Mouse (Mus musculus) hindbrain, embryonic 11.5 days (tissue): ENCODE measurements at regions not wholly inside any gene's neighbourhood (a gene's known extent, or its start where the extent isn't known, plus 50 kb on each side); places are given as distances from the start of the nearest gene placed in this dataset.
A peak's percentile ranks its signal among the peaks of the same experiment; 100 is the strongest.

Experiments
- ATAC-seq: fragments of 200-750 bp; cut with Nextera tagmentation; 2 replicates; pipeline ENCODE4 v1.8.0; 2017; ENCODE audit warnings: mild to moderate bottlenecking, moderate TSS enrichment, moderate library complexity; ENCODE audit not compliant: low FRiP score
- DNase-seq: peaks from one replicate; pipeline ENCODE4 v3.0.0-alpha.2; 2015; ENCODE audit warnings: low spot score
- H3K27ac ChIP-seq: fragments of 300-500 bp; sonication (generic); 2 replicates; pipeline ENCODE4 v1.5.1; 2014; ENCODE audit warnings: mild to moderate bottlenecking, low read depth, low read length
- H3K27me3 ChIP-seq: fragments of 300-500 bp; sonication (generic); 2 replicates; pipeline ENCODE4 v1.6.1; 2014; ENCODE audit warnings: mild to moderate bottlenecking, low read length, moderate library complexity, mixed read lengths; ENCODE audit not compliant: control insufficient read depth, insufficient read depth
- H3K36me3 ChIP-seq: fragments of 300-500 bp; sonication (generic); 2 replicates; pipeline ENCODE4 v1.6.1; 2014; ENCODE audit warnings: mild to moderate bottlenecking, low read length, moderate library complexity, mixed read lengths; ENCODE audit not compliant: control insufficient read depth, insufficient read depth
- H3K4me1 ChIP-seq: fragments of 300-500 bp; sonication (generic); replicated peaks from 2 replicates; pipeline ENCODE4 v1.6.1; 2014; ENCODE audit warnings: low read length, mixed read lengths; ENCODE audit not compliant: control insufficient read depth, insufficient read depth
- H3K4me2 ChIP-seq: fragments of 300-500 bp; sonication (generic); replicated peaks from 2 replicates; pipeline ENCODE4 v1.6.1; 2014; ENCODE audit warnings: mild to moderate bottlenecking, low read depth, low read length
- H3K4me3 ChIP-seq: fragments of 300-500 bp; sonication (generic); 2 replicates; pipeline ENCODE4 v1.5.1; 2014; ENCODE audit warnings: low read depth, low read length
- H3K9ac ChIP-seq: fragments of 300-500 bp; sonication (generic); 2 replicates; pipeline ENCODE4 v1.6.1; 2014; ENCODE audit warnings: low read depth, low read length
- H3K9me3 ChIP-seq: fragments of 300-500 bp; sonication (generic); 2 replicates; pipeline ENCODE4 v1.6.1; 2016; ENCODE audit warnings: low read length; ENCODE audit not compliant: control insufficient read depth
- WGBS: fragments of 180-500 bp; shearing (Covaris S2); extraction: QIAGEN DNeasy Blood & Tissue Kit; methylation state at CpG from one replicate; pipeline ENCODE4 v1.1.7; 2014; 5-methylcytosine and 5-hydroxymethylcytosine counted together

DNA sequence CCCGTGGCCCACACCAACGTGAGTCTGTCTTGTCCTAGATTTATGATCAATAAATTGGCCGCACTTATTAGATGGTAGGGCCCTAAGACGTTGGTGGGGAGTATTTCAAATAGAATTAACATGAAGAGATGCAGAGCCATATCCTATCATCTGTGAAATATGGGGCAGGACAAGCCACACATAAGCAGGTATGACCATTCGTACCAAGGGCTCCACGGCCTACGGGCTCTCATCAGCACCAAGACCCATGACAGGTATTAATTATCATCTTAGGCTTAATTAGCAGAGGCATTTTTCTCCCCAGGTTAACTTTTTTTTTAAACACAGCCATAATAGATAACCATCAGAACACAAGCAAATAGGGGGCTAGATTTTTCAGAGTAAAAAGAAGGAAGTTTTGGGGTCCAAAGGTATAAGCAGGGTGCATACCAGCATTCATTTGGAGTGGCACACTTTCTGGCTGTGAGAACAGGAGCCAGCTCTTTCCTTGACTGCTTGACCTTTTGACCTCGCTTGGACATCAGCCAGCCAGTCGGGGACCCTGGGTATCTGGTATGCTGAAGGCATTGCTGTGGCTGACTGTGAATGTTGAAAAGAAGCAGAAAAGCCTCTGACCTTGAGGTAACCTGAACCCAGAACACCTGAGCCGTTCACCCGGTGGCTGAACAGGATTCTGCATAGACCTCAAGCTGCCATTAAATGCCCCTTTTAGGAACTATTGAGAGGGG is 185.8 kb downstream of the Snx10 start:
- Histone ChIP-seq H3K4me1 (peaks cover 4% of the 10 kb centered on the region; the same call in 1 of the 2 replicates), H3K27me3 (no peaks in the 10 kb centered on the region), H3K4me2 (no peak overlapping the region), H3K27ac (no peak overlapping the region), H3K36me3 (no peaks in the 10 kb centered on the region), H3K9ac (no peak overlapping the region), H3K4me3 (no peak overlapping the region), H3K9me3 (no peaks in the 10 kb centered on the region)
- ATAC-seq (no peak), DNase-seq (no peak)
- WGBS, result 45% methylated on average over 11 of the region's 11 CpGs

DNA sequence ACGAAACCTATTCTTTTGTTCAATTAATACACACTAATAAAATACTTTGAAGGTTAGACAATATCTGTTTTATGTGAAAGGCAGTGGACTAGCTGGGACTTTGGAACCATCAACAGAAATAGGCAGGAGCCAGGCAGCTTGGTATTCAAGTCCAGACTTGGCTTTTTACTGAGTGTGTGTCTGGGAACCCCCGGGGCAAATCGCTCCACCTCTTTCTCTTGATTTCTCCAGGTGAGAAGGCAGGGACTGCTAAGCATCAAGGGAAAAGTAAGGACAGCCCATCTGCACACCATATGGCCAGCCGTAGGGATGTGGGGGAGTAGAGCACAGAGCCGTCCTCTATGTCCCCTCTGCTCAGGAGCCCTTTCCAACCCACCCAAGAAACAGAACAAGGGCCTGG is 186.5 kb downstream of the Snx10 start:
- no peak for ATAC-seq
- no peak for DNase-seq
- 81% methylated on average over 5 of the region's 5 CpGs for WGBS
- no peaks in the 10 kb centered on the region for H3K9me3 ChIP-seq
- H3K4me2 ChIP-seq, result no peak overlapping the region
- H3K27ac ChIP-seq, result no peak overlapping the region
- no peak overlapping the region for H3K4me3 ChIP-seq
- no peak overlapping the region for H3K9ac ChIP-seq
- no peaks in the 10 kb centered on the region for H3K36me3 ChIP-seq
- peaks cover 5% of the 10 kb centered on the region for H3K4me1 ChIP-seq
- no peaks in the 10 kb centered on the region for H3K27me3 ChIP-seq

DNA sequence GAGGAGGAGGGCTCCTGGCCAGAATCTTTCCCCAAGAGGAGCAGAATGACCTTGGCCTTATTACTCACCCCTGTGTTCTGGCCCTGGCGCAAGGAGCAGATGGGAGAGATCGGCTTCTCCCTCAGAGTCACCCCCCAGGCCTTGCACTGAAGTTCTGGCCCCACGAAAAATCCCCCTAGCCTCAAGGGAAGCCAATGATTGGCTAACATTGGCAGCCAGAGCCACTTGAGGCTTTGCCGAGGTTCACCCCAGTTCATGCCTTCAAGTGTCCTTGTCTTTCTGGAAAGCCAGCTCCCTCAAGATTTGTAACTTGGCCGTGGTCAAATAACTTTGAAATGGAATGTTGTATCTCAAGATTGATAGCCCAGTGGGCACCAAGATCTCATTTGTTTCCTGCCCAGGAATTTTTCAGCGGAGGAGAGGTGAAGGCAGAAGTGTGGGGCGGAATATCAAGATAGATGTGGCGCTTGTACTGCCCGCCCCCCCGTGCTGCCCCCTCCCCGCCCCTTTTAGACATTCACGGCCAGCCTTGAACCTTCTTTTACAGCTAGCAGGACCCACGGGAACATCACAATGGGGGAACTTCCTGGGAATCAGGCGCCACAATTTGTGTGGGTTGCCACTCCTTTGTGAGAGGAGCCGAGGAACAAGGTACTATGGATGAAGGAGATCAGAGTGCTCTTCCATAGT is 187.4 kb downstream of the Snx10 start:
- DNase-seq (no peak), ATAC-seq (no peak)
- H3K9ac ChIP-seq, result no peak overlapping the region
- no peak overlapping the region for H3K4me3 ChIP-seq
- no peaks in the 10 kb centered on the region for H3K27me3 ChIP-seq
- peaks cover 6% of the 10 kb centered on the region for H3K4me1 ChIP-seq
- no peaks in the 10 kb centered on the region for H3K9me3 ChIP-seq
- no peak overlapping the region for H3K4me2 ChIP-seq
- no peak overlapping the region for H3K27ac ChIP-seq
- H3K36me3 ChIP-seq, result no peaks in the 10 kb centered on the region
- 85% methylated on average over 15 of the region's 15 CpGs for WGBS

DNA sequence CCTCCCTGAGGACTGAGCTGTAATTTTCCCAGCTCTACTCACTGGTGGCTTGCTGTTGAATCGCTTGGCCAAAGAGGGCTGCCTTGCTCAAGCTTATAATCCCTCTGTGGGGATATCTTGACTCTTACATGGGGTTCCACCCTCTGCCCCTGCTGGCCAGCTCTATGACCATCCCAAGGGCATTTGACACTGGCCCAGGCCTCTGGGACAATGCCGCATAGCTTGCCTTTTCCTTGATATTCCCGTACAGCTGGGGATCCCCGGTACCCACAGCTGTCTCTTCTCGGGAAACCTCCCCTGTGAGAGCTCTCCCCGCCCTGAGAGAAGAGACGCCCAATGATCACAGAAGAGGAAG is 187.9 kb downstream of the Snx10 start:
- WGBS, result 79% methylated on average over 7 of the region's 7 CpGs
- no peak overlapping the region for H3K27ac ChIP-seq

DNA sequence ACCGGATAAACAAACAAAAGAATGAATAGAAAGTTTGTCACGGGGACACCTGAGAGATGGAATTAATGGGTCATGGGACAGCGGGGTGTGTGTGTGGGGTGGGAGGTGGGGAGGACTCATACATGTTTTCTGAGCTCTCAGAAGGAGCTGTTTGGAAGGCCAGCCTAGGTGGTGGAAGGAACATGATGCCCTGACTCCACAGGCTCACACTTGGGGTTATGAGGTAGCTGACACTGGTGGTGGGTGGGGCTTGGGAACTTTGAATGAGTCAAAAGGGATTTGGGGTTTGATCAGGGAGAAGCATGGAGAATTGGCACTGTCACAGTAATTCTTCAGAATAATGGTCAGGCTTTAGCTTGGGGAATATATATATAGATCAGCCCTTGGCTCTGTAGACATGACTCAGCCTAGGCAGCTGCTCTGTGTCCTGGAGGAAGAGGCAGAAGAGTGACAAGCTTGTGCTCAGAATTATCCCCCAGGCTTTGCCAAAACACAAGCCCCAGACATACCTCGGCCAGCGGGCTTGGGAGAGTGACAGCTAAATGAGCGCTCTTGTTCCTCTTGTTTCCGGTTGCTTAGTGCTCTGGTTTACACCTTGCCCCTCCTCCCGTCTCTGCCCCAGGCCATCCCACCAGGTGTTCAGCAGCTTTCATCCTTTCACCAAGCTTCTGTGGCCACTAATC is 191.6 kb downstream of the Snx10 start:
- Histone ChIP-seq H3K4me2 (no peak overlapping the region), H3K9me3 (no peaks in the 10 kb centered on the region), H3K27ac (no peak overlapping the region), H3K36me3 (no peaks in the 10 kb centered on the region), H3K4me1 (peaks cover 2% of the 10 kb centered on the region; the same call in 1 of the 2 replicates), H3K4me3 (no peak overlapping the region), H3K27me3 (no peaks in the 10 kb centered on the region), H3K9ac (no peak overlapping the region)
- WGBS, result 36% methylated on average over 8 of the region's 8 CpGs
- ATAC-seq, result peak; percentile 22; the same call in 1 of the 2 replicates
- peak; percentile 16 for DNase-seq

More for the DNA sequence above, 187.9 kb downstream of the Snx10 start:
- Histone ChIP-seq H3K9me3 (no peaks in the 10 kb centered on the region), H3K9ac (no peak overlapping the region), H3K27me3 (no peaks in the 10 kb centered on the region), H3K36me3 (no peaks in the 10 kb centered on the region), H3K4me1 (peaks cover 6% of the 10 kb centered on the region), H3K4me2 (no peak overlapping the region), H3K4me3 (no peak overlapping the region)
- no peak for DNase-seq
- ATAC-seq, result no peak

DNA sequence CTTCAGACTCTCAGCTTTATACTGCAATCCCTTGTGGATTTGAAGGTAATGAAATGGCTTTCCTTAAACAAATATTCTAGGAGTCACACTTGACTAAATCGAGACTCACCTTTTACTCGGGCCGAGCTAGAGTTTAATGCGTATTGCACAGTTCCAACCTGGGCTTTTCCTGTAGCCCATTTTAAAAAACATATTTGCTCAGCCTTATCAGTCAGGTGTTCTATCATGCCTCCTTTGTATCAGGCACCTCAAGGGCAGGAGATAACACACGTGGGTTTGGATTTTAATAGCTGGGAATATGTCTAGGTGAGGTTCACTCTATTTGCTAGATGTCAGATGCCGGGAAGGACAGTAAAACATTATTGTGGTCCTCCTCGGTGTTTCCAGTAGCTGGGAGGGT is 193.7 kb downstream of the Snx10 start:
- 87% methylated on average over 7 of the region's 7 CpGs for WGBS
- H3K27ac ChIP-seq, result no peak overlapping the region
- H3K4me2 ChIP-seq, result no peak overlapping the region
- H3K4me1 ChIP-seq, result peaks cover 2% of the 10 kb centered on the region; the same call in 1 of the 2 replicates
- H3K9ac ChIP-seq, result no peak overlapping the region
- no peaks in the 10 kb centered on the region for H3K27me3 ChIP-seq
- DNase-seq, result no peak
- no peaks in the 10 kb centered on the region for H3K9me3 ChIP-seq
- H3K36me3 ChIP-seq, result no peaks in the 10 kb centered on the region
- no peak overlapping the region for H3K4me3 ChIP-seq
- no peak for ATAC-seq

DNA sequence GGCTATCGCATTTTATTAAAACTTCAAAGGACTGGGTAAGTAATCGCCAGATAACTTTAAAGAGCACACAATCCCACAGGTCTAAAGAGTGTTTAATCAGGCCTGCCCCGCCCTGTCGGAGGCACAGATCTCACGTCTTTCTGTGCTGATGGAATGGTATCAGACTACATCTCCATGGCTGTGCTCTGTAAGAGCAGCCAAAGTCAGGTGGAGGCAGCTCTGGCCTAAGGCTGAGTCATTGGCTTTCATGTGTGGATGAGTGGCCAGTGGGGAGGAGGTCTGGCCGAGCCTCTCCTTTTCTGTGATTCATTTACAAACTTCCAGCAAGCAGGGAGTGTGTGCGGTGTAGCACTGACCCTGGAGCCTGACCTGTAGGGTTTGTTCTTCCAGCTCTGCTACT is 197.0 kb downstream of the Snx10 start:
- Histone ChIP-seq H3K27me3 (no peaks in the 10 kb centered on the region), H3K9me3 (no peaks in the 10 kb centered on the region), H3K27ac (no peak overlapping the region), H3K4me2 (no peak overlapping the region), H3K9ac (no peak overlapping the region), H3K4me1 (no peaks in the 10 kb centered on the region), H3K4me3 (no peak overlapping the region), H3K36me3 (no peaks in the 10 kb centered on the region)
- 81% methylated on average over 7 of the region's 7 CpGs for WGBS
- no peak for ATAC-seq
- no peak for DNase-seq

DNA sequence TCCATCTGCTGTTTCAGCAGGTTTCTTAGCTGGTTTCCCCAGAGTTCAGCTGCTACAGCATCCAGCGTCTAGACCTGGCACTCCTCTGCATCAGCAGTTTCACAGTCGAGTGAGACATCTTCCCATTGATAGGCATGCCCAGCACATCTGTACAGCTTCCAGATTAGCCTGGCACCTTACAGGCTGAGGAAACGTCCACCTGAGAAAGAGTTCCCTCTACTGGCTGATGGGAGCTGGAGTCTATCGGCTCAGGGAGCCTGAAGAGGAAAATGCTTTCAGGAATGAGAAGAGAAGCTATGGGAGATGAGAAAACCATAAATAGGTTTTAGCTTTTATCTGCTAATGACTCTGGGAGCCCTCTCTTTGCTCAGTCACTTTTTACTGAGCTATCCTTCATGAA is 199.4 kb downstream of the Snx10 start:
- DNase-seq (no peak), ATAC-seq (no peak)
- Histone ChIP-seq H3K4me3 (no peak overlapping the region), H3K9ac (no peak overlapping the region), H3K9me3 (no peaks in the 10 kb centered on the region), H3K36me3 (no peaks in the 10 kb centered on the region), H3K27ac (no peak overlapping the region), H3K27me3 (no peaks in the 10 kb centered on the region), H3K4me1 (no peaks in the 10 kb centered on the region), H3K4me2 (no peak overlapping the region)
- WGBS, result 50% methylated on average over 4 of the region's 4 CpGs
